Mouse (Mus musculus): ENCODE data around the gene Gm1043.
A peak's percentile ranks its signal among the peaks of the same experiment; 100 is the strongest.

DNA sequence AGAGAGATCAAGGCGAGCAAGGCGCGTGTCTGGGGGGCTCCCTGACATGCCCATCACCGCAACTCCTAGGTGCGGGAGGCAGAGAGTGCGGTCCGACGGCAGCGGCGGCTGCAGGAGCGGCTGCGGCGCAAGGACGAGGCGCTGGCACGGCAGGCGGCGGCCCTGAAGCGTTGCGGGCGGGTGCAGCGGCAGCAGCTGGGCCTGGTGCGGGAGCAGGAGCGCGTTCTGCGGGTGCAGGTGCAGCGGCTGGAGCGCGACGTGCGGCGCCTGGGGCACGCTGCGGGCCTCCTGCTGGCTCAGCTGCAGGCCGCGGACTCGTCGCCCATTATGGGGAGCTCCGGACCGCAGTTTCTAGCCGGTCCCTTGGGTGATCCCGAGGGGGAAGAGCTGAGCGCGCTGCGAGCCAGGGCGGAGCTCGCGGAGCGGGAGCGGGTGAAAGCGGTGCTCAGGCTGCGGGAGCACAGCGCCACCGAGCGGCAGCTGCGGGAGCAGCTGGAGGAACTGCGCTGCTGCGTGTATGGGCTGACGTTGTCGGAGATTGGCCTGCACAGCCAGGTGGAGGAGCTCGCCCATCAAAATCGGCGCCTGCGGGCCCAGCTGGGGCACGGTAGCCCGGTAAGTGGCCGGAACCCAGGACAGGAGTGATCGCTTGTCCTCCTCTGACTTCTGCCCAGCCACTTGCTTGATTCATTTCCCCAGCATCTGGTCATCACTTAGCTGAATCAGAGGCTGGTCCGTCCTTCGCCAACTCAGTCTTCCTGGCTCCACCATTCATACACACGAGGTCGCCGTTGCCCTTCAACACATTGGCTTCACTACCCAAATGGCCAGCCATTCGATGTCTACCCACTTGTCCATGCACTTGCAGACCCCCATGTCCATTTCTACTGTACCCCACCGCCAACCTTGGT lies 78.0 kb downstream of the Gm1043 start:
- TF ChIP-seq POLR2A (IDR thresholded peaks at IDR 0.05; ENCODE audit: low read depth, low read length), result no peak
- peak; percentile 28; the same call in 1 of the 2 replicates for TF ChIP-seq CTCF (IDR thresholded peaks at IDR 0.05; ENCODE audit: extremely low read depth, insufficient read depth, insufficient read length, insufficient replicate concordance)
